Mouse (Mus musculus): ENCODE measurements at regions not wholly inside any gene's neighbourhood (a gene's known extent, or its start where the extent isn't known, plus 50 kb on each side); places are given as distances from the start of the nearest gene placed in this dataset.

GRCm38 (mm10) chr7:82070946-82071727, 79.0 kb upstream of the Bnc1 start:
- Histone ChIP-seq H3K27ac (replicated peaks) (no peak overlapping the region), H3K9ac (ENCODE audit: low read length) (no peak overlapping the region), H3K4me3 (ENCODE audit: low read depth, low read length) (no peak overlapping the region), H3K4me1 (replicated peaks; ENCODE audit: control insufficient read depth, insufficient read depth) (no peaks in the 10 kb centered on the region), H3K27me3 (ENCODE audit: control insufficient read depth, insufficient read depth, low read length) (no peaks in the 10 kb centered on the region), H3K4me2 (replicated peaks; ENCODE audit: low read depth) (no peak overlapping the region), H3K9me3 (ENCODE audit: control insufficient read depth, low read length) (no peaks in the 10 kb centered on the region), H3K36me3 (ENCODE audit: control insufficient read depth, insufficient read depth, low read length) (no peaks in the 10 kb centered on the region)
- 72% methylated on average over 10 of the region's 10 CpGs for WGBS
- TF ChIP-seq CTCF (IDR thresholded peaks at IDR 0.05; ENCODE audit: low read depth): no peak
- TF ChIP-seq EP300 (optimal IDR thresholded peaks at IDR 0.05): no peak
- no peak for DNase-seq (ENCODE audit: low spot score)
- ATAC-seq (ENCODE audit: low FRiP score, low TSS enrichment): no peak

GRCm38 (mm10) chr7:82075359-82075758, 83.3 kb upstream of the Bnc1 start:
- Histone ChIP-seq H3K27me3 (ENCODE audit: control insufficient read depth, insufficient read depth, low read length) (no peaks in the 10 kb centered on the region), H3K4me1 (replicated peaks; ENCODE audit: control insufficient read depth, insufficient read depth) (no peaks in the 10 kb centered on the region), H3K27ac (replicated peaks) (no peak overlapping the region), H3K9me3 (ENCODE audit: control insufficient read depth, low read length) (no peaks in the 10 kb centered on the region), H3K9ac (ENCODE audit: low read length) (no peak overlapping the region), H3K36me3 (ENCODE audit: control insufficient read depth, insufficient read depth, low read length) (no peaks in the 10 kb centered on the region), H3K4me2 (replicated peaks; ENCODE audit: low read depth) (no peak overlapping the region), H3K4me3 (ENCODE audit: low read depth, low read length) (no peak overlapping the region)
- 64% methylated on average over 2 of the region's 2 CpGs for WGBS
- DNase-seq (ENCODE audit: low spot score) (no peak), ATAC-seq (ENCODE audit: low FRiP score, low TSS enrichment) (no peak)
- no peak for TF ChIP-seq EP300 (optimal IDR thresholded peaks at IDR 0.05)
- TF ChIP-seq CTCF (IDR thresholded peaks at IDR 0.05; ENCODE audit: low read depth): no peak

- H3K4me1 ChIP-seq (replicated peaks; ENCODE audit: control insufficient read depth, insufficient read depth): no peaks in the 10 kb centered on the region
- no peaks in the 10 kb centered on the region for H3K27me3 ChIP-seq (ENCODE audit: control insufficient read depth, insufficient read depth, low read length)
- no peak overlapping the region for H3K4me3 ChIP-seq (ENCODE audit: low read depth, low read length)
- no peak overlapping the region for H3K27ac ChIP-seq (replicated peaks)
- no peak overlapping the region for H3K4me2 ChIP-seq (replicated peaks; ENCODE audit: low read depth)
- H3K36me3 ChIP-seq (ENCODE audit: control insufficient read depth, insufficient read depth, low read length): no peaks in the 10 kb centered on the region
- DNase-seq (ENCODE audit: low spot score) (no peak), ATAC-seq (ENCODE audit: low FRiP score, low TSS enrichment) (no peak)
- 51% methylated on average over 3 of the region's 3 CpGs for WGBS
- TF ChIP-seq EP300 (optimal IDR thresholded peaks at IDR 0.05) (no peak), CTCF (IDR thresholded peaks at IDR 0.05; ENCODE audit: low read depth) (no peak)
- no peaks in the 10 kb centered on the region for H3K9me3 ChIP-seq (ENCODE audit: control insufficient read depth, low read length)
- H3K9ac ChIP-seq (ENCODE audit: low read length): no peak overlapping the region
Measured at GRCm38 (mm10) chr7:82081851-82082250, 89.8 kb upstream of the Bnc1 start.

- ATAC-seq (ENCODE audit: low FRiP score, low TSS enrichment): peak; percentile 45; the same call in 1 of the 2 replicates
Measured at GRCm38 (mm10) chr7:82082883-82083282, 90.8 kb upstream of the Sh3gl3 start.

GRCm38 (mm10) chr7:82084473-82084872, 89.2 kb upstream of the Sh3gl3 start:
- 52% methylated on average over 10 of the region's 10 CpGs for WGBS
- H3K9me3 ChIP-seq (ENCODE audit: control insufficient read depth, low read length): no peaks in the 10 kb centered on the region
- ATAC-seq (ENCODE audit: low FRiP score, low TSS enrichment) (no peak), DNase-seq (ENCODE audit: low spot score) (no peak)
- H3K27me3 ChIP-seq (ENCODE audit: control insufficient read depth, insufficient read depth, low read length): no peaks in the 10 kb centered on the region
- no peak for TF ChIP-seq CTCF (IDR thresholded peaks at IDR 0.05; ENCODE audit: low read depth)
- TF ChIP-seq EP300 (optimal IDR thresholded peaks at IDR 0.05): no peak
- no peak overlapping the region for H3K9ac ChIP-seq (ENCODE audit: low read length)
- H3K4me2 ChIP-seq (replicated peaks; ENCODE audit: low read depth): no peak overlapping the region
- no peak overlapping the region for H3K27ac ChIP-seq (replicated peaks)
- no peak overlapping the region for H3K4me3 ChIP-seq (ENCODE audit: low read depth, low read length)
- H3K36me3 ChIP-seq (ENCODE audit: control insufficient read depth, insufficient read depth, low read length): no peaks in the 10 kb centered on the region
- H3K4me1 ChIP-seq (replicated peaks; ENCODE audit: control insufficient read depth, insufficient read depth): no peaks in the 10 kb centered on the region

More at GRCm38 (mm10) chr7:82082883-82083282, 90.8 kb upstream of the Sh3gl3 start:
- no peak overlapping the region for H3K4me2 ChIP-seq (replicated peaks; ENCODE audit: low read depth)
- WGBS: 22% methylated on average over 6 of the region's 6 CpGs
- DNase-seq (ENCODE audit: low spot score): peak; percentile 17
- no peaks in the 10 kb centered on the region for H3K4me1 ChIP-seq (replicated peaks; ENCODE audit: control insufficient read depth, insufficient read depth)
- H3K27ac ChIP-seq (replicated peaks): no peak overlapping the region
- H3K9ac ChIP-seq (ENCODE audit: low read length): no peak overlapping the region
- H3K36me3 ChIP-seq (ENCODE audit: control insufficient read depth, insufficient read depth, low read length): no peaks in the 10 kb centered on the region
- H3K4me3 ChIP-seq (ENCODE audit: low read depth, low read length): no peak overlapping the region
- no peaks in the 10 kb centered on the region for H3K27me3 ChIP-seq (ENCODE audit: control insufficient read depth, insufficient read depth, low read length)
- no peaks in the 10 kb centered on the region for H3K9me3 ChIP-seq (ENCODE audit: control insufficient read depth, low read length)
- no peak for TF ChIP-seq CTCF (IDR thresholded peaks at IDR 0.05; ENCODE audit: low read depth)
- TF ChIP-seq EP300 (optimal IDR thresholded peaks at IDR 0.05): no peak

- H3K9me3 ChIP-seq (ENCODE audit: control insufficient read depth, low read length): no peaks in the 10 kb centered on the region
- no peak overlapping the region for H3K27ac ChIP-seq (replicated peaks)
- H3K4me2 ChIP-seq (replicated peaks; ENCODE audit: low read depth): no peak overlapping the region
- no peaks in the 10 kb centered on the region for H3K27me3 ChIP-seq (ENCODE audit: control insufficient read depth, insufficient read depth, low read length)
- no peaks in the 10 kb centered on the region for H3K4me1 ChIP-seq (replicated peaks; ENCODE audit: control insufficient read depth, insufficient read depth)
- TF ChIP-seq EP300 (optimal IDR thresholded peaks at IDR 0.05): no peak
- TF ChIP-seq CTCF (IDR thresholded peaks at IDR 0.05; ENCODE audit: low read depth): no peak
- 48% methylated on average over 4 of the region's 4 CpGs for WGBS
- no peak overlapping the region for H3K9ac ChIP-seq (ENCODE audit: low read length)
- H3K36me3 ChIP-seq (ENCODE audit: control insufficient read depth, insufficient read depth, low read length): no peaks in the 10 kb centered on the region
- no peak for DNase-seq (ENCODE audit: low spot score)
- no peak for ATAC-seq (ENCODE audit: low FRiP score, low TSS enrichment)
- H3K4me3 ChIP-seq (ENCODE audit: low read depth, low read length): no peak overlapping the region
Measured at GRCm38 (mm10) chr7:82085205-82085604, 88.4 kb upstream of the Sh3gl3 start.

All from stomach, postnatal 0 days (tissue).